Mouse (Mus musculus): Measurements from ENCODE around the gene Pias3.

GRCm38 (mm10) chr3:96706217-96706616, 10.0 kb downstream of the Pias3 start:
- no peak for TF ChIP-seq CTCF (IDR thresholded peaks at IDR 0.05; ENCODE audit: low read depth, low read length)
- TF ChIP-seq GATA1 (IDR thresholded peaks at IDR 0.05; ENCODE audit: borderline replicate concordance, low read length) = no peak

Data from G1E (cell line).